Mouse (Mus musculus) embryonic facial prominence, embryonic 10.5 days (tissue): ENCODE data around the gene Obsl1. TPM values are rescaled to one million over a fixed set of nuclear protein-coding genes. Genes with fewer than 3 reads are reported as not detected.

ENCODE experiments used
- DNase-seq: peaks from one replicate; pipeline ENCODE4 v3.0.0-alpha.2; 2017; ENCODE audit warnings: low spot score
- H3K27ac ChIP-seq: fragments of 300-500 bp; sonication (generic); replicated peaks from 2 replicates; pipeline ENCODE4 v1.5.1; 2016; ENCODE audit warnings: mild to moderate bottlenecking
- H3K27me3 ChIP-seq: fragments of 300-500 bp; sonication (generic); replicated peaks from 2 replicates; pipeline ENCODE4 v1.6.1; 2016; ENCODE audit warnings: low read depth, mild to moderate bottlenecking; ENCODE audit not compliant: poor library complexity, severe bottlenecking
- H3K36me3 ChIP-seq: fragments of 300-500 bp; sonication (generic); replicated peaks from 2 replicates; pipeline ENCODE4 v1.6.1; 2016; ENCODE audit warnings: mild to moderate bottlenecking, moderate library complexity
- H3K4me1 ChIP-seq: fragments of 300-500 bp; sonication (generic); 2 replicates; pipeline ENCODE4 v1.6.1; 2016
- H3K4me3 ChIP-seq: fragments of 300-500 bp; sonication (generic); 2 replicates; pipeline ENCODE4 v1.5.1; 2016; ENCODE audit warnings: mild to moderate bottlenecking, moderate library complexity
- H3K9me3 ChIP-seq: fragments of 300-500 bp; sonication (generic); 2 replicates; pipeline ENCODE4 v1.6.1; 2016; ENCODE audit warnings: mild to moderate bottlenecking
- WGBS: fragments of 180-500 bp; shearing (Covaris S2); methylation state at CpG from one replicate; pipeline ENCODE4 v1.1.7; 2016; 5-methylcytosine and 5-hydroxymethylcytosine counted together
- polyA plus RNA-seq: library from polyadenylated mRNA; unstranded; fragments of >200 nt; fragmentation: Nextera tagmentation; extraction: Ambion mirVana; gene quantifications from 2 replicates; pipeline ENCODE4 v1.2.1, GENCODE M21; 2016

The Obsl1 gene
- polyA plus RNA-seq, 1 experiment from 2014 or later = 57.9 TPM

DNA sequence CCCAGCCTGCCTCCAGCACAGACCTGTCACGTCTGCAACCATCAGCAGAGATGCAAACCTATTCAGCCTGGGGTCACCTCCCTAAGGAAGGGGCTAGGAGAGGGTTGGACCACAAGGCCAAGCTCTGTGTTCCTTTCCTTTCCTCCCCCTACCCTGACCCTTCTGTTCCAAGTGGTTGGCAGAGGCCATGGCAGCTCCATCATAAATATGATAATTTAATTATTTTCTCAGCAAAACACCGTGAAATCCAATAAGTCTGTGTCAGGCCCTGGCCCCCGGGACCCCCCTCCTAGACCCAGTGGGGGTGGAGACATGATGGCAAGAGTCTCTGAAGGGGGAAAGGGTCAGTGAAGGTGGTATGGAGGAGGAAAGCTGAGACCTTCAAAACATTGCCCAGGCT is 62.0 kb downstream of the Obsl1 start:
- Histone ChIP-seq H3K4me1 (peaks cover 86% of the 10 kb centered on the region), H3K9me3 (no peaks in the 10 kb centered on the region), H3K27ac (peak overlapping the region; percentile 78), H3K36me3 (peaks cover 24% of the 10 kb centered on the region), H3K4me3 (0 out of 2 replicates have a peak overlapping the region, but pooled peaks have one; percentile 14), H3K27me3 (peaks cover 62% of the 10 kb centered on the region)
- DNase-seq = peak; percentile 61
- WGBS = 23% methylated on average over 3 of the region's 3 CpGs

DNA sequence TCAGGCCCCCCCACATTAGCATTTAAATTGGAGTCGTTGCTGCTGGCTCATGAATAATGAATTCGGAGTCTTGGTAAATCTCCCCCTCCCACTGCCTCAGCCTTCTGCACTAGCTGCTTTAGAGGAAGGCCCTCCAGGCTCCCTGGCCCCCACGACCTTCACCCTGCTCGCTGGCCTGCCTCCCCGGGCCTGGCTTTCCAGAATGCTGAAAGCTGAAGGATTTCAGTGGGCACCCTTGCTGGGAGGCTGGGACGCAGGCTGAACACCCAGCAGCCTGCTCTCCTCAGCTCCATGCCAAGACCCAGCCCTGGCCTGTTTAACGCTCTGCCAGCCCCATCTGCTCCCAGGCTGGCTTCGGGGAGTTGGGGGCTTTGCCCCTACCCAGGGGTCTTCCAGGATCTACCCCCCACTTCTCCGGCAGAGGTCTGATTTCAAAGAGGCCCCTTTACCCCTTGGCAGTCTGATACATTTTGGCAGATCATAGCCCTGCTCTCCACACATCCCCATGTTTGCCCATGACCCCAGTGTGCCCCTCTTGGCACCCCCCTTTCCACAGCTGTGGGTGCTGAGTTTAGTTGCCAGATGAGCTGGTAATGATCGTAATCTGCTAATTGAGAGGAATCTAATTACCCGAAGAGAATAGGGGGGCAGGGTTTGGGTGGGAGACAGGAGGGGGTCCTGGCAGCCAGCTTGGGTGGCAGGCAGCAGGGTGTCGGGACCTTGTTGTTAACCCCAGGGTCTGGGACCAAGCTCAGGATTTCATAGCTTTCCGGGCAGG is 62.8 kb downstream of the Obsl1 start:
- peak; percentile 41 for DNase-seq
- H3K9me3 ChIP-seq = no peaks in the 10 kb centered on the region
- H3K4me3 ChIP-seq = no peak overlapping the region
- 20% methylated on average over 13 of the region's 13 CpGs for WGBS
- peaks cover 24% of the 10 kb centered on the region for H3K36me3 ChIP-seq
- peaks cover 55% of the 10 kb centered on the region for H3K27me3 ChIP-seq
- H3K27ac ChIP-seq = peak overlapping the region; percentile 78
- peaks cover 85% of the 10 kb centered on the region for H3K4me1 ChIP-seq

DNA sequence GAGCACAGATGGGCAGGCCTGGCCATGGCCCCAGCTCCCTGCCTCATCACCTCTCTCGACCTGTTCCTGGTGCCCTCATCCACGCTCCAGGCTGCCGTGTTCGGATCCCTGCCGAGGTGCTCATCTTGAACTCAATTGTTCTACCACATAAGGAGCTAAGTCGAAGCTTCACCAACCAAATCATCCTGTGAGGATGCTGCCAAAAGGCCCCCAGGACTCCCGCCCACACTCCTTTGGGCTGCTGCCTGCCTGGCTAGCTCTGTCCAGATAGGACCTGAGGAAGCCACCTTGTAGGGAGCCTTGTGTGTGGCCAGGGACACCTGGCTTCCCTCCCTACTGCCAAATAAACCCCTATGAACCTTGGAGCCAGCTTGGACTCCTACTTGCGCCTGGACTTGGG is 63.4 kb downstream of the Obsl1 start:
- H3K27ac ChIP-seq = peak overlapping the region; percentile 78
- peaks cover 24% of the 10 kb centered on the region for H3K36me3 ChIP-seq
- 44% methylated on average over 8 of the region's 8 CpGs for WGBS
- DNase-seq = no peak
- H3K27me3 ChIP-seq = peaks cover 48% of the 10 kb centered on the region
- peaks cover 79% of the 10 kb centered on the region for H3K4me1 ChIP-seq
- H3K4me3 ChIP-seq = no peak overlapping the region
- H3K9me3 ChIP-seq = no peaks in the 10 kb centered on the region

DNA sequence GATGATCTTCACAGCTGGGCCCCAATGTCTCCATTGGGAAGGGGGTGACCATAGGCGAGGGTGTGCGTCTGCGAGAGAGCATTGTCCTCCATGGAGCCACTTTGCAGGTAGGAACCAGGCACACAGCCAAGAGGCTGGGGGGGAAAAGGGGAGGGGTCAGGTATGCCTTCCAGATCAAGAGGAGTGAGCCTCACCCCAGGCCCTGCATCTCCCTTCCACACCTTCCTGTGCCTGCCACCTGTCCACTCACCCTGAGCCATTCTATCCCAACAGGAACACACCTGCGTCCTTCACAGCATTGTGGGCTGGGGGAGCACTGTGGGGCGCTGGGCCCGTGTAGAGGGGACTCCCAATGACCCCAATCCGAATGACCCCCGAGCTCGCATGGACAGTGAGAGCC is 64.1 kb downstream of the Obsl1 start:
- no peak for DNase-seq

DNA sequence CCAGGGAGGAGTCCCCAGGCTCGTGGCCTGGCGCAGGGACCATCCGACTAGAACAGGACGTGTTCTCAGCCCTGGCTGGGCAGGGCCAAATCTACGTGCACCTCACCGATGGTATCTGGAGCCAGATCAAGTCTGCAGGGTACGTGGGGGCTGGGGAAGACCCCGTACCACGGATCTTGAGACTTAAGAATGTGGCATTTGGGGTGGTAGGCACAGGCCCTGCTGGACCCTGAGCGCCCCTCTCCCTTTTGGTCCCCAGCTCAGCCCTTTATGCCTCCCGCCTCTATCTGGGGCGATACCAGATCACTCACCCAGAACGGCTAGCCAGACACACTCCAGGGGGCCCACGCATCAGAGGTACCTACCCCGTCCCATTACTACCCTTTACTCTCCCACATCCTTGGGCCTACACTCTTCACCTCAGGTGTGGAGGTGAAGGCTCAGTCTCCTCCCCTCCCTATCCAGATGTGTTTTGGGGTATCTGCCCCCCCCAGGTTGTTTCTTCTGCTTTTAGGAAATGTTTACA is 64.7 kb downstream of the Obsl1 start:
- Histone ChIP-seq H3K36me3 (peaks cover 24% of the 10 kb centered on the region), H3K27me3 (peaks cover 36% of the 10 kb centered on the region), H3K4me3 (no peak overlapping the region), H3K9me3 (no peaks in the 10 kb centered on the region), H3K27ac (0 out of 2 replicates have a peak overlapping the region, but pooled peaks have one; percentile 78), H3K4me1 (peaks cover 77% of the 10 kb centered on the region)
- WGBS = 88% methylated on average over 15 of the region's 15 CpGs
- DNase-seq = no peak

More for the DNA sequence above, 64.1 kb downstream of the Obsl1 start:
- H3K9me3 ChIP-seq = no peaks in the 10 kb centered on the region
- peak overlapping the region; percentile 78; the same call in 1 of the 2 replicates for H3K27ac ChIP-seq
- peaks cover 24% of the 10 kb centered on the region for H3K36me3 ChIP-seq
- H3K4me1 ChIP-seq = peaks cover 77% of the 10 kb centered on the region
- H3K27me3 ChIP-seq = peaks cover 42% of the 10 kb centered on the region
- H3K4me3 ChIP-seq = no peak overlapping the region
- 88% methylated on average over 9 of the region's 9 CpGs for WGBS

DNA sequence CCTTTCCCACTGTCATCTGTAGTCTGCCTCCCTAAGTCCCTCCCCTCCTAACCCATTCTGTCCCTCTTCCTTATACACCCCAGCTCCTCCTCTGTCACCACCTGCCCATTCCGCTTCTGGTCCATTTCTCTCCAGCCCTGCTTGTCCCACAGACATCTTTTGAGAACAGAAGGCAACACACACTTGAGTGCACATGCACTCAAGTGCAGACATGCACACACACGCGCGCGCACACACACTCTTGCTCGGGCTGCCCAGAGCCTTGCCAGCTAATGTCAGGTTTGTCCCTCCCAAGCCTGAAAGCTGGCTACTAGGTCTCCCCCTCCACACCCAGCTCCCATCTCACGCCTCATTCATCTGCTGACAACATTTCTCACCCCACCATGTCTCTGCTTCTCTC is 65.6 kb downstream of the Obsl1 start:
- Histone ChIP-seq H3K9me3 (no peaks in the 10 kb centered on the region), H3K36me3 (peaks cover 24% of the 10 kb centered on the region), H3K27ac (0 out of 2 replicates have a peak overlapping the region, but pooled peaks have one; percentile 7), H3K27me3 (peaks cover 27% of the 10 kb centered on the region), H3K4me1 (peaks cover 75% of the 10 kb centered on the region), H3K4me3 (no peak overlapping the region)
- WGBS = 93% methylated on average over 7 of the region's 7 CpGs
- DNase-seq = no peak

DNA sequence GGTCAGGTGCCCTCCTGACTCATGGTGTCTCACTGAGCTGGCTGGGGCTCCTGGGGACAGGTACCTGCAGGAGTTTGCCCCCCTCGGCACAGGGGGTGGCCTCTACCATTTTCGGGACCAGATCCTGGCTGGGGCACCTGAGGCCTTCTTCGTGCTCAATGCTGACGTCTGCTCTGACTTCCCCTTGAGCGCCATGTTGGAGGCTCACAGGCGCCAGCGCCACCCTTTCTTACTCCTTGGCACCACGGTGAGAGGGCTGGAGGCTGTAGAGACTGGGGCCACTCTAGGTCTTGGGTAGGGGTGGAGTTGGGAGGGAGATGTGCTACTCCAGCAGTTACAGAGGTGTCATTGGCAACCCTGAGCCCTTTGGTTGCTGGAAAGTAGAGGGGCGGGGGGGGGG is 67.5 kb downstream of the Obsl1 start:
- Histone ChIP-seq H3K27me3 (peaks cover 11% of the 10 kb centered on the region), H3K4me1 (peaks cover 68% of the 10 kb centered on the region), H3K36me3 (peaks cover 24% of the 10 kb centered on the region), H3K4me3 (no peak overlapping the region), H3K9me3 (no peaks in the 10 kb centered on the region), H3K27ac (0 out of 2 replicates have a peak overlapping the region, but pooled peaks have one; percentile 19)
- DNase-seq = no peak
- 84% methylated on average over 8 of the region's 9 CpGs for WGBS

DNA sequence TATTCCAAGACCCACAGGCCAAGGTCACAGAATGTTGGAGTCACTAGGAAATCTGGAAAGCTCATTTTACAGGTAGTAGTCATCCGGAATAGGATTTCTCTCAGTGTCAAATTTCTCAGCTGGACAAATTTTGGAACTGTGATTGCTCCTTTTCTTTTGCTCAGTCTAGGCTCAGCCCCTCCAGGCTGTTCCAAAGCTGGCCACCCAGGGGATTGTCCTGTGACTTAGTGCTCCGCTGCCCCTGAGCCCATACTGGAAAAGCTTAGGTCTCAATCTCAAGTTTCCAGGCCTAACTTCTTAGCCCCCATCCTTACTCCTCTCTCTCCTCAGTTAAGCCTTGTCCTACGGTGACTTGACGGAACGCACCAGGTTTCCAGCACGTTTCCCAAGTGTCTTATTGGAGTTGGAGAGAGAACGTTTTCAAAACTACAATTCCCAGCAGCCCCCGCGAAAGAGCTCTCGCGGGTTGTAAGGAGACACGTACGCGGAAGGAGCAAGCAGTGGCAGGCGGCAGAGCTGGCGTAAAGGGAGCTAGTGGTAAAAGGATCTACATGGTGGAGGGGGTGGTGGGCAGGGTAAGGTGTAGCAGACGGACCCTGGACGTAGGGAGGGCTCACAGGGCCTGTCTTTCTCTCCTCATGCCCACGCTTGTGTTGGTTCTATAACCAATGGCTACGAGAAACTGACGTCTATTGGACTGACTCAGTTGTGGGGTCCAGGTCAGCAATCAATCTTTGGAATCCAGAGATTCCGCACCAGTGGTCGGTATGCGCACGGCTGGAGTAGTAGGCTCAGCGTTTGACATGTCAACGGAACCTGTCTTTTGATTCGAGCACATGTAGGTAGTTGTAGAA is 70.5 kb downstream of the Obsl1 start, which contains the start of gene Gmppa:
Gene Gmppa (plus strand): TSS at position 456 of the 854 bp plus-strand sequence.
- peaks cover 59% of the 10 kb centered on the region for H3K4me1 ChIP-seq
- H3K36me3 ChIP-seq = peaks cover 6% of the 10 kb centered on the region
- DNase-seq = peak; percentile 85
- peak within 1 kb of the TSS; percentile 84 for H3K27ac ChIP-seq
- WGBS = 5% methylated on average over 28 of the region's 28 CpGs
- peaks cover 7% of the 10 kb centered on the region; the same call in 1 of the 2 replicates for H3K27me3 ChIP-seq
- peak within 1 kb of the TSS; percentile 74 for H3K4me3 ChIP-seq
- H3K9me3 ChIP-seq = no peaks in the 10 kb centered on the region

Other genes with a start within 250 kb of the Obsl1 start
- gene Ptprn, start 241.9 kb downstream of the Obsl1 start, polyA plus RNA-seq = 1.7 and 2.1 TPM in 2 replicates
- 1.9 and 2.5 TPM in 2 replicates for gene Resp18, start 228.0 kb downstream of the Obsl1 start, polyA plus RNA-seq
- gene Dnpep, start 188.5 kb downstream of the Obsl1 start, polyA plus RNA-seq = 144 and 150 TPM in 2 replicates
- 10.4 and 15.6 TPM in 2 replicates for gene Des, start 146.1 kb downstream of the Obsl1 start, polyA plus RNA-seq
- gene Speg, start 131.2 kb downstream of the Obsl1 start, polyA plus RNA-seq = 30.2 and 30.6 TPM in 2 replicates
- 57.1 and 61.3 TPM in 2 replicates for gene Gmppa, start 70.5 kb downstream of the Obsl1 start, polyA plus RNA-seq
- 2.1 and 2.4 TPM in 2 replicates for gene Asic4, start 56.0 kb downstream of the Obsl1 start, polyA plus RNA-seq
- 25.3 and 27.0 TPM in 2 replicates for gene Chpf, start 27.1 kb downstream of the Obsl1 start, polyA plus RNA-seq
- gene Tmem198, start 26.9 kb downstream of the Obsl1 start, polyA plus RNA-seq = 3.3 and 3.5 TPM in 2 replicates
- gene Inha, start 625 bp upstream of the Obsl1 start, polyA plus RNA-seq = 2.3 and 3.1 TPM in 2 replicates
- gene Stk11ip, start 15.1 kb upstream of the Obsl1 start, polyA plus RNA-seq = 31.7 and 33.4 TPM in 2 replicates
- 15.7 and 18.0 TPM in 2 replicates for gene Slc4a3, start 39.8 kb upstream of the Obsl1 start, polyA plus RNA-seq